Mouse (Mus musculus) ES-Bruce4 (cell line): ENCODE measurements around the gene Gm8005. TPM values are rescaled to one million over a fixed set of nuclear protein-coding genes. Genes with fewer than 3 reads are reported as not detected.
"Not testable (repeated sequence)": the region's sequence is repeated elsewhere in the genome, so short reads cannot be mapped to it uniquely, and the experiment has no call there.

Source experiments
- H3K27ac ChIP-seq: 2 replicates; pipeline ENCODE4 v1.5.1; 2012; ENCODE audit warnings: low read length, inconsistent platforms; ENCODE audit not compliant: insufficient read depth
- H3K27me3 ChIP-seq: 2 replicates; pipeline ENCODE4 v1.6.1; 2012; ENCODE audit warnings: mild to moderate bottlenecking, low read length, inconsistent platforms; ENCODE audit not compliant: control insufficient read depth, poor library complexity, insufficient read depth, severe bottlenecking
- H3K36me3 ChIP-seq: 2 replicates; pipeline ENCODE4 v1.6.1; 2012; ENCODE audit warnings: inconsistent platforms, mild to moderate bottlenecking, low read length, moderate library complexity; ENCODE audit not compliant: control insufficient read depth, poor library complexity, insufficient read depth, severe bottlenecking
- H3K4me1 ChIP-seq: one replicate; pipeline ENCODE4 v1.8.1; 2011; ENCODE audit warnings: low read length; ENCODE audit not compliant: control insufficient read depth, insufficient read depth
- H3K4me3 ChIP-seq: 2 replicates; pipeline ENCODE4 v1.5.1; 2011; ENCODE audit warnings: low read depth, mild to moderate bottlenecking, low read length
- H3K9ac ChIP-seq: 2 replicates; pipeline ENCODE4 v1.6.1; 2012; ENCODE audit warnings: low read depth, mild to moderate bottlenecking, inconsistent platforms; ENCODE audit not compliant: poor library complexity, severe bottlenecking
- H3K9me3 ChIP-seq: replicated peaks from 2 replicates; pipeline ENCODE4 v1.6.1; 2012; ENCODE audit warnings: mild to moderate bottlenecking, low read length, inconsistent platforms; ENCODE audit not compliant: control insufficient read depth, poor library complexity, insufficient read depth, severe bottlenecking
- polyA plus RNA-seq: library from polyadenylated mRNA; stranded (reverse); fragments of >200 nt; gene quantifications from 2 replicates; pipeline ENCODE4 v1.2.4, GENCODE M21; 2011; ENCODE audit warnings: low read depth; ENCODE audit not compliant: missing spikeins, insufficient read depth, insufficient read length

The Gm8005 gene
- polyA plus RNA-seq, result not detected in 2 replicates

- H3K4me3 ChIP-seq, H3K4me1 ChIP-seq, H3K9ac ChIP-seq, H3K27me3 ChIP-seq, H3K9me3 ChIP-seq, H3K36me3 ChIP-seq, H3K27ac ChIP-seq: not testable (repeated sequence)
Observed at GRCm38 (mm10) chr14:42439573-42439972, at the start of gene Gm8005. TSS of gene Gm8005 (minus strand) at chr14:42439673.

- H3K4me1 ChIP-seq, H3K27me3 ChIP-seq, H3K36me3 ChIP-seq, H3K27ac ChIP-seq, H3K9me3 ChIP-seq, H3K4me3 ChIP-seq, H3K9ac ChIP-seq: not testable (repeated sequence)
Observed at GRCm38 (mm10) chr14:42463581-42463980, 24.1 kb upstream of the Gm8005 start, which contains the start of gene Gm8011. TSS of gene Gm8011 (plus strand) at chr14:42463881.

Other genes starting within 250 kb of the Gm8005 start
- not detected in 2 replicates for gene Gm3573, start 248.9 kb downstream of the Gm8005 start, polyA plus RNA-seq
- gene Gm17026, start 179.6 kb downstream of the Gm8005 start, polyA plus RNA-seq, result not detected in 2 replicates
- not detected in 2 replicates for gene Gm9611, start 142.3 kb downstream of the Gm8005 start, polyA plus RNA-seq
- not detected in 2 replicates for gene Gm7995, start 129.5 kb downstream of the Gm8005 start, polyA plus RNA-seq
- gene Gm8011, start 24.2 kb upstream of the Gm8005 start, polyA plus RNA-seq, result not detected in 2 replicates
- not detected in 2 replicates for gene Gm8020, start 62.7 kb upstream of the Gm8005 start, polyA plus RNA-seq
- not detected in 2 replicates for gene Gm8024, start 84.6 kb upstream of the Gm8005 start, polyA plus RNA-seq
- gene Gm17124, start 160.2 kb upstream of the Gm8005 start, polyA plus RNA-seq, result not detected in 2 replicates
- gene Gm3633, start 202.2 kb upstream of the Gm8005 start, polyA plus RNA-seq, result not detected in 2 replicates
- not detected in 2 replicates for gene Gm10378, start 216.3 kb upstream of the Gm8005 start, polyA plus RNA-seq